Mouse (Mus musculus) CH12F3 (cell line): ENCODE data around the gene Klhl36.

Source experiments
- in situ Hi-C: fragments of 300-500 bp; cut with MboI; formaldehyde crosslinking; loops from 2 replicates; pipeline ENCODE4 v1.14.3; 2020; ENCODE audit warnings: low sequenced_read_pairs

Klhl36 gene

GRCm38 (mm10) chr8:119881301-119881700 lies 19.2 kb downstream of the Klhl36 start:
- in situ Hi-C loops = no loop called here

- in situ Hi-C loops = no loop called here
Measured at GRCm38 (mm10) chr8:119881917-119882316, 19.9 kb downstream of the Klhl36 start.

DNA sequence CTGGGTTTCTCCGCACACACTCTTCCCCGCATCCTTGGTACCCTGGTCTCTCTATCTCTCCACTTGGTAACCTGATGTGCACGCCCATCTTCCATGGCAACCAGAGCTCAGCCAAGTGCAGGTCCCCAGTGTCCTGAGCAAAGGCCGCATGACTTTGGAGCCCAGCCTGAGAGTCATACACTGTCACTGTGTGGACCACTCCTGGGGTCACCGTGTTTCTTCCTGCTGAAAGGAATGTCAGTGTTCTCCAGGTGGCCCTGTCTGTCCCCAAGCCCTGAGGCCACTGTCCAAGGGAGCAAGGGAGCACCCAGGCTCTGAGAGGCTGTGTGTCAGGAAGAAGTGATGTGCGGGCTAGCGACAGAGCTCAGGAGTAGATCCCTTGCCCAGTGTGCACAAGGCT lies 21.2 kb downstream of the Klhl36 start:
- in situ Hi-C loops = no loop called here

- in situ Hi-C loops = no loop called here
Measured at GRCm38 (mm10) chr8:119885612-119886011, 23.5 kb downstream of the Klhl36 start.

GRCm38 (mm10) chr8:119887130-119887529 lies 25.1 kb downstream of the Klhl36 start:
- in situ Hi-C loops = no loop called here

DNA sequence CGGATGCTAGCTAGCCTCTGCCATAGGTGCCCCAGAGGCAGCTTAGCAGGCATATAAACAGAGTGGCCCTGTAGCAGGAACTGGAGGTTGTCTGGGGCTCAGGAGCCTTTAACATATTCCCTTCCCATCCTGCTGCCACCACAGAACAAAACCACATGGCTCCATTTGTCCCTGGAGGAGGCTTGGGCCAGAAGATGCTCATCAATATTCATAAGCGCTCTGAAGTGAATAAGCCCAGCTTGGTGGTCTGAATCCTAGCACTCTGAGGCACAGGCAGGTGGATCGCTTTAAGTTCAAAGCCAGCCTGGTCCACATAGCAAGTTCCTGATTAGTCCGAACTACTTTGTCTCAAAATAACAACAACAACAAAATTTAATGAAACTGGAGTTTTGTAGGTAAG lies 25.9 kb downstream of the Klhl36 start:
- in situ Hi-C loops = no loop called here

DNA sequence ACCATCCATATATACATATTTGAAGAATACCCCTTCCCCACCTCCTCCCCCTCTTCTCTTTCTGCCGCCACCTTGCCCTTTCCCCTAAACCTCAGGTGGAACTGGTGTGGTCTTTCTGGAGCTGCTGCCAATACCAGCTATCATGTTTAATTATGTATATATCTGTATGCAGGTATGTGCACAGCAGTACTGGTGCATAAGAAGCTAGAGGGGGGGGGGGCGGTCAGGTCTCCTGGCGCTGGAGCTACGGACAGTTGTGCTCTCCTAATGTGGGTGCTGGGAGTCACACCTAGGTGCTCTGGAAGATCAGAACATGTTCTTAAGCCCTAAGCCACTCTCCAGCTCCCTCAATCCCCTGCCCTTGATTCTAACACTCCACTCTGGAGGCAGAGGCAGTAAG lies 35.0 kb downstream of the Klhl36 start:
- in situ Hi-C loops = no loop called here

DNA sequence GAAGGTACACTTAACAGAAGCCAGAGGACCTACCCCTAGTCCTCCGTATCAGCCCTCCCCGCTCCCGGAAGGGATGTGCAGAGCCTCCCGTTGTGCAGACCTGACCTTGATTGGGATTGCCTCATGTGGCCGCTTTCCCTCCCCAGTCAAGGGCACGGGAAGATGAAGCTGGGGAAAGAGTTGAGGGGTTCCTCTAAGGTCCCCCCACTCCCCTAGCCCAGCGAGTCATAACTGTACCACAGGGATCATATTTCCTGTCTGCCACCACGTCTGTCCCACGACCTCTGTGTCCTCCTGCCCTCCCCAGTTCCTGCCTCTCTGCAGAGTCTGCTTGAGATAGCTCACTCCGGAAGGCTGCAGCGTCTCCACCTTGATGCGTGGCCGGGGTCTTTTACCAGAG lies 35.9 kb downstream of the Klhl36 start:
- in situ Hi-C loops = no loop called here

GRCm38 (mm10) chr8:119901349-119901748 lies 39.3 kb downstream of the Klhl36 start:
- in situ Hi-C loops = no loop called here

DNA sequence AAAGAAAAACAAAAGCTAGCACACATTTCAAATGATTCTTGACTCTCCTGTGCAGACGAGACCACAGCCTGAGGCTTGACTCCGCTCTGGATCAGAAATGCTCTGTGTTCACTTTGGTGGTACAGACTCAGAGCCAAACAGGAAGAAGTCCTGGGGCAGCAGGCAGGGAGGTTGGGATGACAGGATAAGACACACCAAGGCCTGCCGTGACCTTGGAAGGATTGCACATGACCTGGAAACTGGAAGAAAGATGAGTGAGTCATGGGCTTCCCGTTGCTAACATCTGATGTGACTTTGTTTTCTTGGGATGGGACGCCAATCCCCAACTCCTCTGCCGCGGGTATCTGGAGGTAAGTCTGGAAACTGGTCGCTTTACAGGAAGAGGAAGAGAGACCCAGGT lies 39.9 kb downstream of the Klhl36 start:
- in situ Hi-C loops = no loop called here

GRCm38 (mm10) chr8:119904323-119904911 lies 42.4 kb downstream of the Klhl36 start:
- in situ Hi-C loops = no loop called here

DNA sequence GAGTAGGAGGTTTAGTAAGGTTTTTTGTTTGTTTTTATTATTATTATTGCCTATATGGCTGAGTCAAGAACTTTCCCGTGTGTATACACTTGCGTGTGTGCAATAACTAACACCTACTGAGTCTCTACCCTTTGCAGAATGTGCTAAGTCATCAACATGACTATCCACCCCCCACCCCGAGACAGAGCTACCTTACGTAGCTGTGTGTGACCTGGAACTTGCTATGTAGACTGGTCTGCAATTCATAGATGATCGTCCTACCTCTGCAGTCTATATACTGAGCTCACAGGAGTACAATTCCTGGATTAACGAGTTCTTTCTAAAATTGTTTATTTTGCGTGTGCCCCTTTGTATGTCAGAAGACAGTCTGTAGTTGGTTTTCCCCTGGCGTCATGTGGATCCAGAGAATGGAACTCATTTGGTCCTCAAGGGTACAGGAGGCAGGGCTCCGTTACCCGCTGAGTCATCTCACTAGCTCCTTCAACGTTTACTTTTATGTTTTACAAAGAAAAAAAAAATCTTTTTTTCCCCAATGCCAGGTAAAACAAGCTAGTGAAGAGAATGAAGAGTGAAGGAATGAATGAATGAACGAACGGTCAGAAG lies 48.0 kb downstream of the Klhl36 start, which contains the start of gene Usp10:
TSS of gene Usp10 (plus strand) at position 417 of the 603 bp plus-strand sequence.
- in situ Hi-C loops = no loop called here

DNA sequence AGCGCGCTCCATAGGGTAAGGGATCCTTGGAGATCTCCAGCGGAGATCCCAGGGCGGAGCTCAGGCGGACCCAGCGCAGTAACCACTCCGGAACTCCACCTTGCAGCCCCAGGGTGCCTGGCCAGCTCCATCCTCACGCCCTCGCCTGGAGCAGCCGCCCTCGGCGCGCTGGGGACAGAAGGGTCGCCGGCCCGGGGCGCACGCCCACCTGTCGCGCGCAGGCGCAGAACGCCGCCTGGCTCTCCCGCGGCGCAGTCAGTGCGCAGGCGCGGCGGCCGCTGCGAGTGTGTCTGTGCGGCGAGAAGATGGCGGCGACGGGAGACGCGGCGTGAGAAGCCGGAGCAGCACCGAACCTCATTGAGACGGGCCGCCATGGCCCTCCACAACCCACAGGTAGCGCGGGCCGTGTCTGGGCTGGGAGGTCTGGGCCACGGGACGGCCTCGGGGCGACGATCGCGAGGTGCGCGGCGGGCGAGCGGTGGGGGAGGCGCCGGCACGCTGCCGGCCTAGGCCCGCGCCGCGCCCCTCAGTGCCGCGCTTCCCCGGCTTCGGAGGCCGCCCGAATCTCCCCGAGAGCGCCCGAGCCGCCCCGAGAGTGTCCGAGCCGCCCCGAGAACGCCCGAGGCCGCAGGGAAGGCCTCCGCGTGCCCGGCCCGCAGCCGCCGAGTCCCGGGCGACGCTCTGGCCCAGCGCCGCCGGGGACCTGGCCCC lies 48.6 kb downstream of the Klhl36 start, which contains the start of gene Gm20388:
TSS of gene Gm20388 (plus strand) at position 295 of the 711 bp plus-strand sequence.
- in situ Hi-C loops = no loop called here

- in situ Hi-C loops = no loop called here
Measured at GRCm38 (mm10) chr8:119911258-119911962, 49.3 kb downstream of the Klhl36 start.

- in situ Hi-C loops = no loop called here
Measured at GRCm38 (mm10) chr8:119912643-119913042, 50.6 kb downstream of the Klhl36 start.

- in situ Hi-C loops = no loop called here
Measured at GRCm38 (mm10) chr8:119913181-119913580, 51.1 kb downstream of the Klhl36 start.

DNA sequence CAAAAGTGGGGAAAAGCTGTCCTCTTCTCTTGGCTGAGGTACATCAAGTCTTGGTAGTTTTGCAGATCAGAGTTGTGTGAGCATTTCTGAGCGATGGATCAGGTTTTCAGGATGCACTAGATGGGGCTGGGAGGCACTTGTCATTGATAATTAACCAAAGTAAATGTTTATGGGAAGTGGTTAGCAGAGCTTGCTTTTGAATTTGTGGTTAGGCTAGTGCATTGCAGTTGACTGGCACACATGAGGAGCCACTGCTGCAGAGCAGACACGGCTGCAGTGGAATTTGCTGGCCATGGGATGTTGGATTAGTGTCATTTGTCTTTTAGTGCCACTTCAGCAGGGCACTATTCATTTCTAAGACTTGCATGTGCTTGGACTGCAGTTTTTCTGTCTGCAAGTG lies 52.1 kb downstream of the Klhl36 start:
- in situ Hi-C loops = no loop called here

GRCm38 (mm10) chr8:119915298-119915697 lies 53.2 kb downstream of the Klhl36 start:
- in situ Hi-C loops = no loop called here

GRCm38 (mm10) chr8:119916237-119916892 lies 54.3 kb downstream of the Klhl36 start:
- in situ Hi-C loops = no loop called here

DNA sequence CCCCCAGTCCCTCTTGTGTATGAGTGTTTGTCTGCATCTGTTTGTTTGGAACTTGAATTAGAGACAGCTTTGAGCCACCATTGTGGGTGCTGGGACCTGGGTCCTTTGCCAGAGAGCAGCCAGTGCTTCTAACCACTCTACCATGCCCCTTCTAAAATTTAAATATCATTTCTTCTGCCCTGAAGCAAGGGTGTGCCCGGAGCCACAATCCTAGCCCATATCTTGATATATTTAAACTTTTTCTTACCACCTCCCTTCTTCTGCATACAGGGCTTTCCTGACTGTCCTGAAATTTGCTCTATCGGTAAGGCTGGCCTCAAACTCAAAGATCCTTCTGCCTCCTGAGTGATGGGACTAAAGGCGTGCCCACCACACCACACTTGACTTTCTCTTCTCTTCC lies 55.3 kb downstream of the Klhl36 start:
- in situ Hi-C loops = no loop called here

DNA sequence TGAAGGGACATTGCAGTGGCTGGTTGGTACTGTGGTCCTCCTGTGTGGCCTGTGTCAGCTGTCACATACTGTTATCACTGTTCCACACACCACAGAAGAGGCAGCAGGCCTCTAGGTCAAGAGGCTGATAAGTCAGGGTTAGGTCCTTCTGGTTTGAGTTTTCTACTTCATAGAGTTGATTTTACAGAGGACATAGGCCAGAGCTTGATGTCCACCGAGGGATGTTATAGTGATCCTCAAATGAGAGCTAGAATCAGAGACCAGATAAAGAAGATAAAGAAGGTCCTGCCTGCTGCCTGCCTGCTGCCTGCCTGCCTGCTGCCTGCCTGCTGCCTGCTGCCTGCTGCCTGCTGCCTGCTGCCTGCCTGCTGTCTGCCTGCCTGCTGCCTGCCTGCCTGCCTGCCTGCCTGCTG lies 56.1 kb downstream of the Klhl36 start:
- in situ Hi-C loops = no loop called here
